Mouse (Mus musculus): ENCODE measurements around the gene Ankib1.
A peak's percentile ranks its signal among the peaks of the same experiment; 100 is the strongest.

Ankib1 gene

GRCm38 (mm10) chr5:3646991-3647707 is 155.6 kb downstream of the Ankib1 start:
- DNase-seq (ENCODE audit: extremely low read depth, low read depth), result peak; percentile 62

- no peak for DNase-seq (ENCODE audit: extremely low read depth, low read depth)
Observed at GRCm38 (mm10) chr5:3646539-3646938, 156.2 kb downstream of the Ankib1 start.

- DNase-seq (ENCODE audit: extremely low read depth, low read depth), result no peak
Observed at GRCm38 (mm10) chr5:3645326-3645725, 157.4 kb downstream of the Ankib1 start.

- no peak for DNase-seq (ENCODE audit: extremely low read depth, low read depth)
Observed at GRCm38 (mm10) chr5:3644621-3645020, 158.1 kb downstream of the Ankib1 start.
